Mouse (Mus musculus) forebrain, embryonic 10.5 days (tissue): ENCODE measurements around the gene Mob1a. TPM values are rescaled to one million over a fixed set of nuclear protein-coding genes. Genes with fewer than 3 reads are reported as not detected.
A peak's percentile ranks its signal among the peaks of the same experiment; 100 is the strongest.

ENCODE experiments used
- DNase-seq: peaks from one replicate; pipeline ENCODE4 v3.0.0-alpha.2; 2017; ENCODE audit warnings: low spot score; ENCODE audit errors: extremely low spot score
- H3K27ac ChIP-seq: fragments of 300-500 bp; sonication (generic); 2 replicates; pipeline ENCODE4 v1.5.1; 2016; ENCODE audit warnings: mild to moderate bottlenecking
- H3K27me3 ChIP-seq: fragments of 300-500 bp; sonication (generic); 2 replicates; pipeline ENCODE4 v1.6.1; 2016; ENCODE audit warnings: mild to moderate bottlenecking; ENCODE audit not compliant: poor library complexity, severe bottlenecking
- H3K36me3 ChIP-seq: fragments of 300-500 bp; sonication (generic); replicated peaks from 2 replicates; pipeline ENCODE4 v1.6.1; 2016; ENCODE audit warnings: mild to moderate bottlenecking, moderate library complexity
- H3K4me1 ChIP-seq: fragments of 300-500 bp; sonication (generic); 2 replicates; pipeline ENCODE4 v1.6.1; 2016
- H3K4me3 ChIP-seq: fragments of 300-500 bp; sonication (generic); 2 replicates; pipeline ENCODE4 v1.5.1; 2016; ENCODE audit warnings: mild to moderate bottlenecking, moderate library complexity
- H3K9me3 ChIP-seq: fragments of 300-500 bp; sonication (generic); 2 replicates; pipeline ENCODE4 v1.6.1; 2016; ENCODE audit warnings: mild to moderate bottlenecking, moderate library complexity
- WGBS: fragments of 180-500 bp; shearing (Covaris S2); methylation state at CpG from one replicate; pipeline ENCODE4 v1.1.7; 2016; 5-methylcytosine and 5-hydroxymethylcytosine counted together
- polyA plus RNA-seq: library from polyadenylated mRNA; unstranded; fragments of >200 nt; fragmentation: Nextera tagmentation; extraction: Ambion mirVana; gene quantifications from 2 replicates; pipeline ENCODE4 v1.2.1, GENCODE M21; 2016

Mob1a gene
- polyA plus RNA-seq, 1 experiment from 2014 or later = 55.2 TPM

GRCm38 (mm10) chr6:83349274-83349958, 23.6 kb downstream of the Mob1a start:
- no peaks in the 10 kb centered on the region for H3K9me3 ChIP-seq
- H3K4me3 ChIP-seq = peak overlapping the region; percentile 95
- H3K27ac ChIP-seq = peak overlapping the region; percentile 97
- peaks cover 28% of the 10 kb centered on the region for H3K4me1 ChIP-seq
- peaks cover 28% of the 10 kb centered on the region for H3K36me3 ChIP-seq
- peak; percentile 91 for DNase-seq
- no peaks in the 10 kb centered on the region for H3K27me3 ChIP-seq
- WGBS = under 1% methylated on average over 53 of the region's 53 CpGs

GRCm38 (mm10) chr6:83350172-83350571, 24.4 kb downstream of the Mob1a start:
- Histone ChIP-seq H3K4me3 (peak overlapping the region; percentile 95), H3K27me3 (no peaks in the 10 kb centered on the region), H3K9me3 (no peaks in the 10 kb centered on the region), H3K27ac (peak overlapping the region; percentile 97), H3K36me3 (peaks cover 36% of the 10 kb centered on the region), H3K4me1 (peaks cover 28% of the 10 kb centered on the region)
- no peak for DNase-seq
- WGBS = 87% methylated on average over 7 of the region's 7 CpGs

- Histone ChIP-seq H3K27ac (peak overlapping the region; percentile 97), H3K4me3 (no peak overlapping the region; the same call in 1 of the 2 replicates)
Observed at GRCm38 (mm10) chr6:83350851-83351405, 25.1 kb downstream of the Mob1a start.

GRCm38 (mm10) chr6:83351490-83352160, 25.8 kb downstream of the Mob1a start:
- Histone ChIP-seq H3K36me3 (peaks cover 48% of the 10 kb centered on the region), H3K27ac (peak overlapping the region; percentile 97)

More at GRCm38 (mm10) chr6:83350851-83351405, 25.1 kb downstream of the Mob1a start:
- 91% methylated on average over 16 of the region's 16 CpGs for WGBS
- H3K4me1 ChIP-seq = peaks cover 28% of the 10 kb centered on the region
- H3K27me3 ChIP-seq = no peaks in the 10 kb centered on the region
- no peaks in the 10 kb centered on the region for H3K9me3 ChIP-seq
- no peak for DNase-seq
- peaks cover 43% of the 10 kb centered on the region for H3K36me3 ChIP-seq

GRCm38 (mm10) chr6:83352666-83353410, 27.0 kb downstream of the Mob1a start:
- H3K4me1 ChIP-seq = peaks cover 28% of the 10 kb centered on the region
- H3K36me3 ChIP-seq = peaks cover 57% of the 10 kb centered on the region
- H3K4me3 ChIP-seq = no peak overlapping the region
- no peak for DNase-seq
- H3K27me3 ChIP-seq = no peaks in the 10 kb centered on the region
- 95% methylated on average over 24 of the region's 24 CpGs for WGBS
- H3K9me3 ChIP-seq = no peaks in the 10 kb centered on the region
- peak overlapping the region; percentile 97; the same call in 1 of the 2 replicates for H3K27ac ChIP-seq

More at GRCm38 (mm10) chr6:83351490-83352160, 25.8 kb downstream of the Mob1a start:
- WGBS = 87% methylated on average over 7 of the region's 7 CpGs
- no peak for DNase-seq
- Histone ChIP-seq H3K4me3 (no peak overlapping the region; the same call in 1 of the 2 replicates), H3K9me3 (no peaks in the 10 kb centered on the region), H3K4me1 (peaks cover 28% of the 10 kb centered on the region), H3K27me3 (no peaks in the 10 kb centered on the region)

GRCm38 (mm10) chr6:83354856-83355781, 29.3 kb downstream of the Mob1a start:
- Histone ChIP-seq H3K4me1 (peaks cover 14% of the 10 kb centered on the region), H3K36me3 (peaks cover 80% of the 10 kb centered on the region), H3K27ac (no peak overlapping the region), H3K9me3 (no peaks in the 10 kb centered on the region), H3K27me3 (no peaks in the 10 kb centered on the region), H3K4me3 (no peak overlapping the region)
- WGBS = 87% methylated on average over 9 of the region's 9 CpGs
- DNase-seq = no peak

- Histone ChIP-seq H3K27me3 (no peaks in the 10 kb centered on the region), H3K4me3 (no peak overlapping the region), H3K4me1 (peaks cover under 1% of the 10 kb centered on the region; the same call in 1 of the 2 replicates), H3K36me3 (peaks cover 92% of the 10 kb centered on the region), H3K27ac (no peak overlapping the region), H3K9me3 (no peaks in the 10 kb centered on the region)
- peak; percentile 84 for DNase-seq
- WGBS = 26% methylated on average over 7 of the region's 7 CpGs
Observed at GRCm38 (mm10) chr6:83356569-83357138, 30.8 kb downstream of the Mob1a start.

GRCm38 (mm10) chr6:83357436-83357835, 31.6 kb downstream of the Mob1a start:
- Histone ChIP-seq H3K27ac (no peak overlapping the region), H3K4me1 (no peaks in the 10 kb centered on the region), H3K4me3 (no peak overlapping the region), H3K27me3 (no peaks in the 10 kb centered on the region), H3K9me3 (no peaks in the 10 kb centered on the region), H3K36me3 (peaks cover 95% of the 10 kb centered on the region)
- no peak for DNase-seq
- WGBS = 95% methylated on average over 10 of the region's 10 CpGs

GRCm38 (mm10) chr6:83361523-83362248, 35.9 kb downstream of the Mob1a start:
- Histone ChIP-seq H3K9me3 (no peaks in the 10 kb centered on the region), H3K4me1 (0 out of 2 replicates have a peak, but pooled peaks cover 5% of the 10 kb centered on the region), H3K27me3 (no peaks in the 10 kb centered on the region), H3K36me3 (peaks cover 82% of the 10 kb centered on the region), H3K27ac (no peak overlapping the region), H3K4me3 (no peak overlapping the region)
- 80% methylated on average over 11 of the region's 11 CpGs for WGBS
- DNase-seq = no peak

- H3K9me3 ChIP-seq = no peaks in the 10 kb centered on the region
- H3K27ac ChIP-seq = no peak overlapping the region
- H3K4me3 ChIP-seq = no peak overlapping the region
- no peak for DNase-seq
- H3K27me3 ChIP-seq = no peaks in the 10 kb centered on the region
- H3K36me3 ChIP-seq = peaks cover 82% of the 10 kb centered on the region
- 0 out of 2 replicates have a peak, but pooled peaks cover 5% of the 10 kb centered on the region for H3K4me1 ChIP-seq
- 89% methylated on average over 12 of the region's 12 CpGs for WGBS
Observed at GRCm38 (mm10) chr6:83363075-83363474, 37.3 kb downstream of the Mob1a start.
